Mouse (Mus musculus): Measurements from ENCODE around the gene 4930407I10Rik.

GRCm38 (mm10) chr15:82019288-82019687, 39.7 kb upstream of the 4930407I10Rik start:
- TF ChIP-seq POLR2A (IDR thresholded peaks at IDR 0.05; ENCODE audit: low read depth, low read length) (no peak), CTCF (IDR thresholded peaks at IDR 0.05; ENCODE audit: borderline replicate concordance, insufficient read depth, low read length) (no peak)

Measured in embryonic fibroblast, embryonic 13.5 days (primary cell).